Mouse (Mus musculus): ENCODE results near the gene Agap3.

The Agap3 gene

GRCm38 (mm10) chr5:24428596-24428995 lies 23.4 kb upstream of the Agap3 start:
- in situ Hi-C loops (cut with MboI, MseI): no loop called here

DNA sequence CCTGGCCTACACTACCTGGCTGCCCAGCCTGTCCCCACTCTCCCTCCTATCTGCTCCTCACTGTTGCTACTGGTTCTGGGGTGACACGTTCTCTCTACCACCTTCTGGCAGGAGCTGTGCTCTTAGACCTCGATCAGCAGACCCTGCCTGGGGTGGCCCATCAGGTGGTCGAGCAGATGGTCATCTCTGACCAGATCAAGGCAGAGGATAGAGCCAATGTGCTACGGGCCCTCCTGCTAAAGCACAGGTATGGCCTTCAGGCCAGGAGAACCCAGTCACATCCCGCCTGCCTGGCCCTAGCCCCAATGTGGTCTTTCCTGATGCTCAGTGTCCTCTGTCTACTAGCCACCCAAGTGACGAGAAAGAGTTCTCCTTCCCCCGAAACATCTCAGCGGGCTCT lies 18.0 kb upstream of the Agap3 start:
- in situ Hi-C loops (cut with MboI, MseI): no loop called here

GRCm38 (mm10) chr5:24441187-24441586 lies 10.8 kb upstream of the Agap3 start:
- in situ Hi-C loops (cut with MboI, MseI): no loop called here

DNA sequence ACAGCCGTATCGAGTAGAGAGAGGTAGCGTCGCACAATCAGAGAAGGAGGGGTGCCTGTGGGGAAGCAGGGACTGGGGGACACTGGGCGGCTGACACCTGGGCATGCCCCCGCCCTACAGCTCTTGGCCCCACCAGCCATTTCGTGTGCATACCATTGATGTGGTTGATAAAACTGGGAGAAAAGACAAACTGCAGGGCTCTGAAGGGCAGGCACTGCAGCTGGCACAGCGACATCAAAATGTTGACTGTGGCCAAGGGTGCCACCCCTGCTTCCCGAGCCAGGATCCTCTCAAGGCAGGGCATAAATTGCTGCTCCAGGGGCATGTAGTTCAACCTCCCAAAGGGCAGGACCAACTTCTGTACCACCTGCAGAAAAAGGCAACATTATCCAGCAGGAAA lies 9.9 kb upstream of the Agap3 start:
- in situ Hi-C loops (cut with MboI, MseI): no loop called here

DNA sequence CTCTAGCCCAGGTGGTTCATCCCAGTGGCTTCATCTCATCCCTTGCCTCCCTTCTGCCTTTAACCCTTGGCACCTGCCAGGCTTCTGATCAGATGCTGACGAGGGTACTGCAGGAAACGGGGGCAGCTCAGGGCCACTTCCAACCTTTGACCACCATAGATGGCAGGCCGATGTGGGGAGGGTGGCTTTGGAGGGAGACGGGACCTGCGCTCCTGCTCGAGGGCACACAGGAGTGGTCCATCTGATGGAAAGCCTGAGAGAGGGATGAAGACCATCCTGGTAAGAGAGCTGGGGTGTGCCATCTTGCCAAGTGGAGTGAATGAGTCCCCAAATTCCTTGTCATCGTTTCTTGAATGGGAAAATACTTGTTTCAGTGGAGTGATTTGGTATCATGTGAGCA lies 8.8 kb upstream of the Agap3 start:
- in situ Hi-C loops (cut with MboI, MseI): no loop called here

- in situ Hi-C loops (cut with MboI, MseI): no loop called here
These were observed 8.1 kb upstream of the Agap3 start for GRCm38 (mm10) chr5:24443927-24444326.

GRCm38 (mm10) chr5:24444746-24445427 lies 7.1 kb upstream of the Agap3 start, which contains the start of gene Fastk:
Fastk (minus strand) TSS chr5:24445287.
- in situ Hi-C loops (cut with MboI, MseI): loop anchor here (5.0 kb wide), 1 partner anchor 598 kb away; no protein-coding TSS in a partner anchor

DNA sequence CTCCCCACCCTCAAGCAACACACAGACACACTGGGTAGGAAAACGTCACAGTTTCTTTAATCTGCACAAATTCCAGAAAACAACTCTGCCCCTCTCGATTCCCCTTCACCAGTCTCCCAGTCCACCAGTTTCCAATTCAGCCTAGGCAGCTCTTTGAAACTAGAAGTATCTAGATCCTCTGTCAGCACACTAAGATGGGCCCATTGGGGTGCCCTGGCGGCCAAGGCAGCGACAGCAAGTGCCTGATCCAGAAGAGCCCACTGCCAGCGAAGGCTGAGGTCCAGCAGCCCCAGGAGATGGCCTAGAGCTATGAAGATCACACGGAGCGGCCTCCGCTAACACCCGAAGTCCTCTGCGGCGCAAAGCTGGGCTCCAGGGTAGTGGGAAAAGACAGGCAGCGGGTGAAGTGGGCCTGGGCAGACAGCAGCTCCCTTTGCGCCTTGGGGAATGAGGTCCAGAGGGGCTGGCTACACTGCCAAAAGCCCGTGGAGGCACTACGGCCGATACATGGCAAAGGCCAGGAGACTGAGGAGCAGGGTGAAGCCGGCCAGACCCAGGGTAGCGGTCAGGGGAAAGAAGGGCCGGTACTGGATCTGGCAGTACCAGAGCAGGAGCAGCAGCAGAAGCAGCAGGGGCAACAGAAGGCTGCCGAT lies 6.4 kb upstream of the Agap3 start:
- in situ Hi-C loops (cut with MboI, MseI): loop anchor here (5.0 kb wide), 1 partner anchor 598 kb away; no protein-coding TSS in a partner anchor

DNA sequence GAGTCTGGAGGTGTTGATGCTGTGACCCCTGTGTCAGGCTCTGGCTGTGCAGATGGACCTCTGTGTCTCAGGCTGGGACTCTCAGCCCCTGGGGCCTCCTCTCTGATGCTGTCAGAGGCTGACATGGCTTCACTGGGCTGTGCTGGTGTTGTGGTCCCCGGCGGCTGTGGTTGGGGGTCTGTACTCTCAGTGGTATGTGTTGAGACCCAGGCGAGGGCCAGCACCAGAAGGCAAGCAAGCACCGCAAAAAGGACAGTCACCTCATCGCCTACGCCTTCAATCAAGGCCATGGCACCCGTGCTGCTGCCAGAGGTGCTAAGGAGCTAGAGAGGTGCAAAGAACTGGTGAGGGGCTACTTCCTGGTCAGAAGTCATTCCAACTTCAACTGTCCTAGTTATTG lies 5.3 kb upstream of the Agap3 start:
- in situ Hi-C loops (cut with MboI, MseI): loop anchor here (5.0 kb wide), 1 partner anchor 599 kb away; no protein-coding TSS in a partner anchor

DNA sequence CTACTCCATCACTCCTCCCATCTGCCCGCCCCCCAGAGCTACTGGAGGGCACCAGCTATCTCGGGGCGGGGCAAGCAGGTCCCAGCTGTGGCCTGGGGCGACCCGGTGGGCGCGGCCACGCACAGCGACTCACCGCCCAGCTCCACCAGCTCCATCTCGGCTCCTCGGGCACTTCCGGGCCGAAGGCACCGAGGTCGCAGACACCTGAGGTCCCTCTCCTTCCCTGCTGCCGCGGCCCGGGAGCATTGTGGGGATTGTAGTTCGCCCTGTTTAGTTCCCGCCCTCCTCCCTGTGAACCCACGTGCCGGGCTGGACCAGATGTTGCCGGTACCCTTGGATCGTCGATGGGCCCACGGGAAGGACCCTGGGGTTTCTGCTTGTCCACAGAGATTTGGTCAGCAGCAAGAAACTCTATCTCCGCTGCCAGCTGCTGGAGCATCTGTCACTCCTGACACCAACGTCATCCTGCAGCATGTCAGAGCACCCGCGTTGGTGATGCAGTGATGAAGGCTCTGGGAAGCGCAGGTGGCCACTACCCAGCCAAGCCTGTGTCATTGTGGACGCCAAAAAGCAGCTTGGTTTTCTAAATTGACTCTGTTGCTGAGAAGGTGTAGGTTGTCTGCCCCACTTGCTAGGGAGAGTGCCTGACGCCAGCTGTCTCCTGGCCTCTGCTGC lies 4.2 kb upstream of the Agap3 start, which contains the start of gene Tmub1:
Gene Tmub1, minus strand, starts transcription at position 231 of the 675 bp plus-strand sequence.
- in situ Hi-C loops (cut with MboI, MseI): loop anchor here (5.0 kb wide), 1 partner anchor 600 kb away; no protein-coding TSS in a partner anchor

DNA sequence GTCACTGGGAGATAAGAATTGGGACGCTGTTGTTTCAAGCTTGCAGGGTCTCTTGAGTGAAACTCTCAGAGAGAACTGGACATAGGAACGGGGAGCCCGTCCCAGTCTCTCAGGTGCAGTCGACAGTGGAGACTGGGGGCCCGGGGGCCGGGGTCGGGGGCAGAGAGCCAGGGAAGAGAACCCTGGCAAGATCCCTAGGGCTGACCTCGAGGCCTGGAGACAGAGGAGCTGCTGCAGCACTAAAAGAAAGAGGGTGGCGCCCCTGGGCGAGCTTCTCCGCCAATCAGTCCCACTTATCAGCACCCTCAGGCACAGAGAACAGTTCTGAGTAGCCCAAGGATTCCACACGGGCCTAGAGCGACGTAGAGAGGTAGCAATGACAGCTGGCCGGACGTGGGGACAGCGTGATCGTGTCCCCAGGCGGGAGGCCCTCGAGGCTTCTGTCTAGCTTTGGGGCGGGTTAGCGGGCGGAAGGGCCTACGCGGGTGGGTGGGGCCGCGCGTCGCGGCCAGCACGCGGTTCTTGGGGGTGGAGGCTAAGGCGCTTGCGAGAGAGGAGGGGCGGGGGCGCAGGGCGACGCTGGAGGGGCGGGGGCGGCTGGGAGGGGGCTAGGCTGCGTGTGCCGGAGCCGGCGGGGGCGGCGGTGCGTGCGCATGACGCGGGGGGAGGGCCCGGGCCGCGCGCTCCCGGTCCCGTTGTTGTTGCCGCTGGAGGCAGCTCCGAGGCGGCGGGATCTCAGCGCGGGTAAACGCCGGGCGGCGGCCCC lies 530 bp upstream of the Agap3 start:
- in situ Hi-C loops (cut with MboI, MseI): no loop called here

DNA sequence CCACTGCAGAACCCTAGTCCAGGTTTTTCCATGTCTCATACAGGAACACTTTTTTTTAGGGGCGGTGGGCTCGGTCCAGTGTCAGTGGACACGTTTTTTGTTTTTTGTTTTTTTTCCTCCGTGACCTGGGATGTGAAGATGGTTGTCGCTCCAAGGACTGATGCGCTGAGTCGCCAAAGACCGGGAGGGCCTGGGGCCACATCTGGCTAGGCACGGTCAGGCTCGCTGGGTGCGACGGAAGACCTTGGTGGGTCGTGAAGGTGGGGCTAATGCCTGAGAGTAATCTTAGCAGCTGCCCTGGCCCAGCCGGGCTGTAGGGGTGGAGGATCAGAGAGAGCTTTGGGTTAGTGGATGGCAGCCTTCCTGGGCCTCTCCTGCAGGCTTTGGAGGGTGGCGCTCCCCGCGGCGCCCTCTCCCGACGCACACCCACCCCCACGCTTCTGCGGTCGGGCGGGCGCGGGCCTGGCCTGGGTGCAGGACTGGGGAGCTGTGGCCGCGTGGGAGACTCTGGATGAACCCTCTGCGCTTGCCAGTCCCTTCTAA lies 785 bp downstream of the Agap3 start:
- in situ Hi-C loops (cut with MboI, MseI): no loop called here

DNA sequence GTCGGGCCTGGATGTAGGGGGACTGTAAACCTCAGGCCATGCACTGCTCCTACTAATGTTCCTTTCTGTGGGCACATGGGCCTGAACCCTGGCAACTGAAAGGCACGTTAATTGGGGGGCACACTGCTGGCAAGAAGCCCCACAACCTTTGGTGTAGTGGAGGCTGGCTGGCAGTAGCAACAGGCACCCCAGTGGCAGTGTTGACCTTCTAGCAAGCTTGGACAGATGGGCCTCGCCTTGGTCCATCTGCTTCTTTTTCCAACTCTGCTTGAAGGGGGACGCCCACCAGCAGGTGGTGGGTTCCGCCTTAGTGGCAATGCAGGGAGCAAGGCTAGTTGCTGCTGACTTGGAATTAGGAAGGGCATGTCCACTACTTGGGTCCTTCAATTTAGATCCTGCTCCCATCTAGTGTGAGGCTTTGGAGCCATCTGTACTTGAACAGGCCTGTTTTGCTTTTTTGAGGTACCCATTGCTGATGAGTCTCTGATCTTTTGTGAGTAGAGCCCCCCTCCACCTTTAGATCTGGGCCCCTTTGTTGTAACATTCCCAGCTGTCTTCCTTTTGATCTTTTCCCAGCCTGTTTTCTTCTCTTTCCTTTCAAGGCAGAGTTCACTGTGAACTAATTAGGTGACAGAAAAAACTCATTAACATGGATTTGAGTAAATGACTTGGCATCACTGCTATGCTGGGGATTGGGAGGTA lies 1.5 kb downstream of the Agap3 start:
- in situ Hi-C loops (cut with MboI, MseI): no loop called here

DNA sequence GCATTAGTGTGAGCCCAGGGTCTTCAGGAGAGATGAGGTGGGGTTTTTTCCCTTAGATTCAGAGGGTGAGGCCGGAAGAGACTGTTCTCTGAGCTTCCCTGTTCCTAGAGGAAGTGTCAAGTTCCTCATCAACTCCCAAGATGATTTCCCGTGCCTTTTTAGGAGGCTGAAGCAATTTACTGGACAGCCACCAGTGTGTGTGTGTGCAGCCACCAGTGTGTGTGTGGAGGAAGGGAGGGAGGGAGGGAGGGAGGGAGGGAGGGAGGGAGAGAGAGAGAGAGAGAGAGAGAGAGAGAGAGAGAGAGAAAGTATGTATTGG lies 2.0 kb downstream of the Agap3 start:
- in situ Hi-C loops (cut with MboI, MseI): no loop called here

DNA sequence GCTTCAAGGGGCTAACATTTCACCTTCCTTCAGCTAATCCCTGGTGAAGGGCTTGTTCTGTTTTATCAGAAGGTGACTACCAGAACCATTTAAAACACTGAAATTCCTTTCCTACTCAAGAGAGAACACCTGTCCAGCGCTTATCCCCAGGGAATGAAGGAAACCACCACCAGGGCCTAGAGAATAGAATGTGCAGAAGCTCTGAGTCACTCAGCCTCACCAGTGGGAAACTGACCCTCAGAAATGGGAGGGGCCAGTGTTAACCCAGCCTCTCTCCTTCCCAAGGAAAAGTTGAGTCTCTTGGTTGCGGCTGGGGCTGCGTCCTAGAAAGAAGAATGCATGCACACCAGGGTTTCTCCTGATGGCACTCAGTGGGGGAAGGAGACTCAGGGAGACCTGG lies 3.1 kb downstream of the Agap3 start:
- in situ Hi-C loops (cut with MboI, MseI): no loop called here

GRCm38 (mm10) chr5:24455613-24456012 lies 3.6 kb downstream of the Agap3 start:
- in situ Hi-C loops (cut with MboI, MseI): no loop called here

- in situ Hi-C loops (cut with MboI, MseI): no loop called here
These were observed 14.8 kb downstream of the Agap3 start for GRCm38 (mm10) chr5:24466762-24467161.

- in situ Hi-C loops (cut with MboI, MseI): no loop called here
These were observed 18.6 kb downstream of the Agap3 start for GRCm38 (mm10) chr5:24470600-24470999.

GRCm38 (mm10) chr5:24472884-24473619 lies 21.1 kb downstream of the Agap3 start:
- in situ Hi-C loops (cut with MboI, MseI): no loop called here

DNA sequence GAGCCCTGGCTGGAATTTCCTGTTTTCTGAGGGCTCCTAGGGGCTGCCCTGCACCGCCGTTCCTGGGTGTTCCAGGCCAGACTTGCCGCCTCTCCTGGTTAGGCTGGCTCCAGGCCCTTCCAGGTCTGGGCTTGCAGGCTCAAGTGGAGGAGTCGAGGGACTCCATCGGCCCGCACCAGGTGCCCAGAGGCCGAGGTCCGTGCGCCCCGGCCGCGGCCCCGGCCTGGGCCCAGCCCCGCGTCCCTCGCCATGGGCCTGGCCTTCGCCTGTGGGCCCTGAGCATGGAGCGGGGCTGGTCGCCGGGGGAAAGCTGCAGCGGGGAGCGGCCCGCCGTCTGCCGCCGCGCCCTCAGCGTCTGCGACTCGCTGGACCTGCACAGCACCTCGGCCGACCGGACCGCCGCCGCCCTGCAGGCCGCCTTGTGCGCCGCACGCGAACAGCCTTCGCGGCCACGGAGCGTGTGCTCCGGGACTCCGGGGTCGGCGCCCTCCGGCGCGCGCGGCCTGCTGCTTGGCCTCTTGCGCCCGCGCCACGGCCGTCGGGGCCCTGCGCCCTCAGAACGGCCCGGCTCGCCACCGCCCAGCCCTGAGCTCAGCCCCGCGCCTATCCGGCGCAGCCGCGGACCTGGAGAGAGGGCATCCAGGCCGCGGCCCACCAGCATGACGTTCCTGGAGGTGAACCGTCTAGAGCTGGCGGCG lies 22.2 kb downstream of the Agap3 start:
- in situ Hi-C loops (cut with MboI, MseI): no loop called here

Data from T-helper 1 cell (primary cell).